Mouse (Mus musculus) lung, embryonic 15.5 days (tissue): Measurements from ENCODE around the gene Pdcl2. TPM values are rescaled to one million over a fixed set of nuclear protein-coding genes. Genes with fewer than 3 reads are reported as not detected.
A peak's percentile ranks its signal among the peaks of the same experiment; 100 is the strongest.

Source experiments
- ATAC-seq: fragments of 200-750 bp; cut with Nextera tagmentation; 2 replicates; pipeline ENCODE4 v1.8.0; 2017; ENCODE audit warnings: moderate number of reproducible peaks, borderline replicate concordance; ENCODE audit not compliant: low FRiP score, low TSS enrichment; ENCODE audit errors: extremely low read depth
- H3K27ac ChIP-seq: fragments of 300-500 bp; sonication (generic); 2 replicates; pipeline ENCODE4 v1.5.1; 2015; ENCODE audit warnings: moderate library complexity, mild to moderate bottlenecking, inconsistent platforms
- H3K27me3 ChIP-seq: fragments of 300-500 bp; sonication (generic); 2 replicates; pipeline ENCODE4 v1.6.1; 2015; ENCODE audit warnings: inconsistent platforms
- H3K36me3 ChIP-seq: fragments of 300-500 bp; sonication (generic); 2 replicates; pipeline ENCODE4 v1.6.1; 2015; ENCODE audit warnings: inconsistent platforms
- H3K4me1 ChIP-seq: fragments of 300-500 bp; sonication (generic); 2 replicates; pipeline ENCODE4 v1.6.1; 2015; ENCODE audit warnings: inconsistent platforms
- H3K4me2 ChIP-seq: fragments of 300-500 bp; sonication (generic); 2 replicates; pipeline ENCODE4 v1.6.1; 2015; ENCODE audit warnings: inconsistent platforms, mild to moderate bottlenecking, moderate library complexity
- H3K4me3 ChIP-seq: fragments of 300-500 bp; sonication (generic); 2 replicates; pipeline ENCODE4 v1.5.1; 2015; ENCODE audit warnings: mild to moderate bottlenecking, inconsistent platforms
- H3K9ac ChIP-seq: fragments of 300-500 bp; sonication (generic); 2 replicates; pipeline ENCODE4 v1.6.1; 2015; ENCODE audit warnings: inconsistent platforms
- H3K9me3 ChIP-seq: fragments of 300-500 bp; sonication (generic); 2 replicates; pipeline ENCODE4 v1.6.1; 2016; ENCODE audit warnings: inconsistent platforms
- WGBS: fragments of 180-500 bp; shearing (Covaris S2); methylation state at CpG from one replicate; pipeline ENCODE4 v1.1.7; 2015; 5-methylcytosine and 5-hydroxymethylcytosine counted together
- polyA plus RNA-seq: library from polyadenylated mRNA; unstranded; fragments of >200 nt; fragmentation: Nextera tagmentation; extraction: Ambion mirVana; gene quantifications from 2 replicates; pipeline ENCODE4 v1.2.1, GENCODE M21; 2015

Pdcl2 gene
- polyA plus RNA-seq, result not detected in 2 replicates

DNA sequence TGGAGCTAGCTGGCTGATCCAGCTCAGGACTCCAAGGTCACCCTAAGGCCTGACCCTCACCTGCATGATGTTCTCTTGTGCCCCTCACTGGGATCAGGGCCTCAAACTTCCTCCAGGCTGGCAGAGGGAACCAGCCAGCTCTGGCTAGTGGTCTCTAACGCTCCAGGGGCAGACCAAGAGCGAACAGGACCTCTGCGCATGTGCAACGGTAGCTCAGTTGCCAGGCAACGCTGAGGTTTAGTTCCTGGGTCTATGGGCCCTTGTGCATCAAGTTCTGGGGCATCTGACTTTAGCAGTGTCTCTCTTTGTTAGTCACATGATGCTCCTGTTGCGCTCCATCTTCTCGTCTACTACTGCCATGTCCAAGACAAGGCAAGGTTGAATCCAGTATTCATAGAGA, at the start of gene Pdcl2:
Gene Pdcl2 (minus strand): TSS at position 204 of the 400 bp plus-strand sequence.
- Histone ChIP-seq H3K9ac (no peak within 1 kb of the TSS), H3K4me1 (no peaks in the 10 kb centered on the region), H3K9me3 (no peaks in the 10 kb centered on the region), H3K4me3 (no peak within 1 kb of the TSS), H3K36me3 (no peaks in the 10 kb centered on the region), H3K27ac (no peak within 1 kb of the TSS), H3K27me3 (no peaks in the 10 kb centered on the region), H3K4me2 (no peak within 1 kb of the TSS)
- WGBS, result 88% methylated on average over 7 of the region's 7 CpGs
- ATAC-seq, result no peak

DNA sequence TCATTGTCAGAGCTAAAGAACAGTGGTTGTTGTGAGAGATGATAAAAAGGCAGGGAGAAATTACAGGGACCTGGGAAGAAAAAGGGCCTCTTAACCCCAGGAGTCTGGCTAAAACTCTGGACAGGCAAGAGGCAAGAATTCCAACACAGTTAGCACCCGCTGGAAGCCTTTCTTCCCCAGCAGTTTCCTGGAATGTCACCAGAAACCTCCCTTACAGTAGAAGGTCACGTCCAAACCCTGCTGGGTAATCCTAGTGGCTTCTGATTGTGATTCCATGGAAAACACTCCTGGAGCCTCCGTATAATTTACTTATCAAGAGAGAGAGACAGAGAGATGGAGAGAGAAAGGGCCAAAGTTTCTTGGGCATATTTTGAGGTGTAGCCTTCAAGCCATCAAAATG, 48.3 kb upstream of the Pdcl2 start:
- H3K9me3 ChIP-seq, result no peaks in the 10 kb centered on the region
- H3K27ac ChIP-seq, result no peak overlapping the region
- no peak overlapping the region for H3K9ac ChIP-seq
- H3K4me3 ChIP-seq, result no peak overlapping the region
- H3K4me2 ChIP-seq, result no peak overlapping the region
- H3K27me3 ChIP-seq, result no peaks in the 10 kb centered on the region
- WGBS, result 22% methylated on average over 3 of the region's 3 CpGs
- no peaks in the 10 kb centered on the region for H3K4me1 ChIP-seq
- no peak for ATAC-seq
- H3K36me3 ChIP-seq, result no peaks in the 10 kb centered on the region

DNA sequence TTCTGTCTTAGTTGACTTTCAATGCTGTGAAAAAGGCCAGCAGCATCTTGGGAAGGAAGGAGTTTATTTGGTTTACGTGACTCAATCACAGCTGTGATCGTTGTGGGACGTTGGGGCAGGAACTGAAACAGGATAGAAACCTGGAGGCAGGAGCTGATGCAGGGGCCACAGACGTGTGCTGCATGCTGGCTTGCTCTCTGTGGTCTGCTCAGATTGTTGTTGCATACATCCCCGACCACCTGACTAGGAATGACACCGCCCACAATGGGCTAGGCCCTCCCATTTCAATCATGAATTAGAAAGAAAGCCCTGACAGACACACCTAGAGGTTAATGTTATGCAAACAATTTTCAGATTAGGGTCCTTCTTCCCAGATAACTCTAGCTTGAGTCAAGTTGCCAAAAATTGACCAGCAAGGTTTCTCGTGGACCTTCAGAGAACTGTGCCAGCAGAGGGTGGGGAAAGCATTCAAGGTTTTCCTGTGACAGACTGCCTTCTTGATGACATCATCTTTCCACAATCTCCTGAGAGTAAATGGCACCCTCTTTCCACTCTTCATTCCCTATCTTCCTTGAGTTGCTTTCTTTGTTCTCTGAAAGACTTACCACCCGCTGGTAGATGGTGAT, 38.4 kb upstream of the Pdcl2 start:
- no peak overlapping the region for H3K4me3 ChIP-seq
- H3K9ac ChIP-seq, result no peak overlapping the region
- H3K9me3 ChIP-seq, result no peaks in the 10 kb centered on the region
- no peaks in the 10 kb centered on the region for H3K36me3 ChIP-seq
- WGBS, result 60% methylated on average over 8 of the region's 8 CpGs
- H3K4me1 ChIP-seq, result no peaks in the 10 kb centered on the region
- H3K4me2 ChIP-seq, result no peak overlapping the region
- no peak overlapping the region for H3K27ac ChIP-seq
- H3K27me3 ChIP-seq, result peaks cover 3% of the 10 kb centered on the region; the same call in 1 of the 2 replicates
- ATAC-seq, result no peak

DNA sequence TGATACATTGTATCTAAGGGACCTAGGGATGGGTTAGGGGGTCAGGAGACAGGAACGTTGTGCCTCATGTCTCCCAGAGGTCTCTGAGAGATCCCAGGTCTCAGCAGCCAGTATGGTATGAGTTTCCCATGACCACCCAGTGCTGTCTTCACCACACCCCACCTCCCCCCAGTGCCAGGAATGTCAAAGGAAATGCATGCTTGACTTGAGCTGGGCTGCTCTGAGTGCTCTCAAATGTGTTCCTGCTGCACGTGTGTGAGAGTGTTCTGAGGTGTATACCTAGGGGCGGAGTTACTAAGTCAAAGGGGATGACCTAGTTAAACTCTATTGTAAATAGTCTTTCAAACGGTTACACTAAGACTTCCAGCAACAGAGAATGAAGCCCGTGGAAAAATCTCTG, 34.5 kb upstream of the Pdcl2 start:
- Histone ChIP-seq H3K4me1 (peaks cover 8% of the 10 kb centered on the region; the same call in 1 of the 2 replicates), H3K4me2 (no peak overlapping the region), H3K27ac (no peak overlapping the region), H3K9me3 (no peaks in the 10 kb centered on the region), H3K4me3 (no peak overlapping the region), H3K27me3 (peaks cover 15% of the 10 kb centered on the region), H3K36me3 (no peaks in the 10 kb centered on the region), H3K9ac (no peak overlapping the region)
- ATAC-seq, result peak; percentile 52; the same call in 1 of the 2 replicates
- WGBS, result 29% methylated on average over 5 of the region's 5 CpGs

DNA sequence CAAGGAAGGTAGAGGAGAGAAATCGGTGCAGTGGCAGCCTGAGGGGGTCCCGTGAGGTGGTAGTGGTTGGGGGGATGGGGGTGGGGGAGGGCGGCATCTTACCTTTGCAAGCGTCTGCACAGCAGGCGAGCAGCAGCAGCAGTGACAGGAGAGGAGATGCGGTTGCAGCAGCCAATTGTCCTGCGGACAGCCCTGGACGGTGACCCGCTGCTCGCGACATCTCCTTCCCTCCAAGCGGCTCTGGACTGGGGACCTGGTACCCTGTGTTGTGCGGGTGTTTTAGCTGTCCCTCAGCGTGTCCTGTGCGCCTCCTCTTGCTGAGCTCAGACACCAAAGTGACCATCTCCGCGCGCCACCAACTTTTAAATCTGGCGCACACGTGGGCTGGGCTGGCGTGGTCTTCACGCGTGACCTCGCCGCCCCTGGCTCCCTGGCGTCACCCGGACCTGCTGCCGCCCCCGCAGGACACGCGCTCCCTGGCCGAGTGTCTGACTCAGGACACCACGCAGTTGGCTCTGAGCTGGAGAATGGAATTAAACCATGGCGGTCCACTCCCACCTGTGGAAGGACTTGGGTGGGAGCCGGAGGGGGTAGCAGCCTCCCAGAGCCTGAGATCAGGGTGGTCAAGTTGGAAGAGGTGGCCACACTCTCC, 32.6 kb upstream of the Pdcl2 start, which contains the start of gene Nmu:
Gene Nmu (minus strand): TSS at position 336 of the 652 bp plus-strand sequence.
- Histone ChIP-seq H3K9me3 (no peaks in the 10 kb centered on the region), H3K4me2 (peak within 1 kb of the TSS; percentile 66), H3K27ac (no peak within 1 kb of the TSS), H3K9ac (no peak within 1 kb of the TSS), H3K4me1 (peaks cover 8% of the 10 kb centered on the region; the same call in 1 of the 2 replicates), H3K27me3 (peaks cover 15% of the 10 kb centered on the region), H3K36me3 (no peaks in the 10 kb centered on the region), H3K4me3 (peak within 1 kb of the TSS; percentile 31)
- ATAC-seq, result no peak
- WGBS, result 3% methylated on average over 35 of the region's 35 CpGs

DNA sequence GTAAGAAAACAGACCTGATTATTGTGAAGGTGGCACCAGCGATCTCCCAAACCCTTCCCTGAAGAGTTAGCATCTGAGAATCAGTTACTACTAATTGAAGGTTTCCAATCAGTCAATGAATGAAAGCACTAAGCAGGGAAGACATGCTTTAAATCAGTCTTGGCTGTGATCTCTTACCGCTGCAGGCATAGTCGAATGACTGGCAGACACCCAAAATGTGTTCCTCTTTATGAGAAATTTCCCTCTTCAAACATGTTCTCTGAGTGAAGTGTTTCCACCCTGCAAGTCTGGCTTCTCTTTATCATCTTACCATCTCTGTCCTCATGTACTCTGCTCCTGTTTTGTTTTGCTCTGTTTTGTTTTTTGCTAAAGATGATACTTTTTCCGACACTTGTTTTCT, 29.8 kb upstream of the Pdcl2 start:
- Histone ChIP-seq H3K27me3 (peaks cover 15% of the 10 kb centered on the region), H3K27ac (no peak overlapping the region), H3K36me3 (no peaks in the 10 kb centered on the region), H3K4me2 (no peak overlapping the region), H3K4me3 (no peak overlapping the region), H3K9me3 (no peaks in the 10 kb centered on the region), H3K4me1 (peaks cover 8% of the 10 kb centered on the region; the same call in 1 of the 2 replicates), H3K9ac (no peak overlapping the region)
- 65% methylated on average over 4 of the region's 4 CpGs for WGBS
- no peak for ATAC-seq

DNA sequence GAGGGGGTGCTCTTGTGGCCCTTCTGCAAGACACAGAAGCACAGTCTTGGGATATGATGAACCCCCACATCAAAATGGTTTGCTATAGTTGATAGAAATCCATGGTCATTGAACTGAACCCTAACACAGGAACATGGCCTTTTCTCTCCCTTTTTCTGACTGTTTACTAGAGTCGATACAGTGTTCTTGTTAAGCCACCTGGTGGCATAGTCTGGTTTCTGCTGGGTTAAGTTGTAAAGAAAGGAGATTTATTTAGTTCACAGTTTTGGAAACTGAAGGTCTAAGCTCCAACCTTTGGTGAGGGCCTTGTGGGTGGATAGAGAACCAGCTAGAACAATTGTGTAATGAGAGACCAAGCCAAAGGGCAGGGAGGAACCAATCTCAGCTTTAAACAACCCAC, 29.1 kb upstream of the Pdcl2 start:
- Histone ChIP-seq H3K4me2 (no peak overlapping the region), H3K27ac (no peak overlapping the region), H3K9ac (no peak overlapping the region), H3K36me3 (no peaks in the 10 kb centered on the region), H3K4me1 (peaks cover 8% of the 10 kb centered on the region; the same call in 1 of the 2 replicates), H3K27me3 (peaks cover 15% of the 10 kb centered on the region), H3K4me3 (no peak overlapping the region), H3K9me3 (no peaks in the 10 kb centered on the region)
- WGBS, result 53% methylated on average over 1 of the region's 1 CpGs
- ATAC-seq, result no peak

DNA sequence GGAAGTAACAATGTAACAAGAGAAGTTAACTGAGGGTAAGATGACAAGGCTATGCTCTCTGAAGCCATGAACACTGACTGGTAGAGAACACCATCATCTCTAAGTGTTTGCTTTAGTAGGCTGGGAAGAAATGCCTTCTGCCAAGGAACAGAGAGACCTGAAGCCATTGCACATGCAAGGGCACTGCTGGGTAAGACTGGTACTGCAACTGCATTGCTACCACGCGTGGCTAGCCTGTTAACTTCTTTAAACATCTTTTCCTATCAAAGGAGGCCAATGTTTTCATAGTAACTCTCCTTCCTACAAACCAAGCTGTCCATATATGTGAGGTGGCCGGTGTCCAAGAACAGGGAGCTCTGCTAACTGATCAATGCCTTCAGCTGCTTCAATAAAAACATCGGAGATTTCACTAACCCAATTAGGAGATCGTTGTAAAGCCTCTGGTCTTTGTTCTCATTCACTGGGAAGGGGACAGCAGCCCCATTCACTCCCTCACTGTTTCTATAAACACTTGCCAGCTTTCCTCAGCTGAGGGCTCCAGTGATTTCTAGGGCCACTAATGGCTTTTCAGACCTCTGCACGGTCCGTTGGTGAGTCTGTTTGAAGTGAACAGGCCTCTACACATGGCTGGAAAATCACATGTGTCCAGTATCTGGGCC, 21.1 kb upstream of the Pdcl2 start:
- Histone ChIP-seq H3K27ac (no peak overlapping the region), H3K9me3 (no peaks in the 10 kb centered on the region), H3K4me3 (no peak overlapping the region), H3K4me2 (no peak overlapping the region), H3K4me1 (0 out of 2 replicates have a peak, but pooled peaks cover 5% of the 10 kb centered on the region), H3K9ac (no peak overlapping the region), H3K36me3 (no peaks in the 10 kb centered on the region), H3K27me3 (no peaks in the 10 kb centered on the region)
- WGBS, result 56% methylated on average over 7 of the region's 7 CpGs
- ATAC-seq, result no peak

DNA sequence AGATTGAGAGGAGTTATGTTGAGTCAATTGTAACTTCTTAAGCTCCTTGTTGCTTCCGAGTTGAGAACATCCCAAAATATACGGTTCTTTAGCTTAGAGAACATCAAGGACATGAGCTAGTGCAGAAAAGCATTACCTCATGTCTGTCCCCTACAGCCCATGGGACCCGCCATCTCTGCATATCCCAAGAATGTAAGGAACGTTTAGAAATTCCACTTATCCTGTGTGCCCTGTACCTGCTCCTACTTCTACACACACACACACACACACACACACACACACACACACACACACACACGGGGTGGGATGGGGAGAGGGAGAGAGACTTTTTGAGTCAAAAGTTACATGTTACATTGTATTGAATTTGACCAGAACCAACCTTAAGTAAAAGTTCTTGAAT, 20.6 kb upstream of the Pdcl2 start:
- H3K27ac ChIP-seq, result no peak overlapping the region
- H3K4me2 ChIP-seq, result no peak overlapping the region
- 0 out of 2 replicates have a peak, but pooled peaks cover 5% of the 10 kb centered on the region for H3K4me1 ChIP-seq
- H3K9me3 ChIP-seq, result no peaks in the 10 kb centered on the region
- WGBS, result 51% methylated on average over 5 of the region's 5 CpGs
- no peak overlapping the region for H3K4me3 ChIP-seq
- H3K36me3 ChIP-seq, result no peaks in the 10 kb centered on the region
- no peak overlapping the region for H3K9ac ChIP-seq
- H3K27me3 ChIP-seq, result no peaks in the 10 kb centered on the region
- no peak for ATAC-seq

DNA sequence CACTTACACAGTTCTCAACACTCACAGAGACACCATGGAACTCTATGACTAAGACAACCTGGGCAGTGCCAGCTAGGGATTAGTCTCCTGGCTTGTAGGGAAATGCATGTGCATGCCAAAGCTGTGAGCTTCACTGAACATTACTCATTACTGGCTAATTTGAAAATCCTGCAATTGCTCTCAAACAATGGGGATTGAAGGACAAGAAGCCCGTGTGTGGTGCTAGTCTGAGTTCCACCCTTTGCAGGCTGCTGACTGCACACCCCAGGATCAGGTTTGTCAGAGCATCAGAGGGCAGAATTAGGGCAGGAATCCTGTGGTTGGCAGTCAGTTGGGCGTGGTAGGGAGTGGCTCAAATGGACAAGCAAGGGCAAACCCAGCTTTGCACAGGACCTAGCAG, 15.2 kb upstream of the Pdcl2 start:
- no peak overlapping the region for H3K27ac ChIP-seq
- no peak overlapping the region for H3K9ac ChIP-seq
- 71% methylated on average over 2 of the region's 2 CpGs for WGBS
- no peaks in the 10 kb centered on the region for H3K4me1 ChIP-seq
- no peaks in the 10 kb centered on the region for H3K9me3 ChIP-seq
- H3K36me3 ChIP-seq, result no peaks in the 10 kb centered on the region
- no peak overlapping the region for H3K4me3 ChIP-seq
- no peak for ATAC-seq
- H3K27me3 ChIP-seq, result no peaks in the 10 kb centered on the region
- H3K4me2 ChIP-seq, result no peak overlapping the region

DNA sequence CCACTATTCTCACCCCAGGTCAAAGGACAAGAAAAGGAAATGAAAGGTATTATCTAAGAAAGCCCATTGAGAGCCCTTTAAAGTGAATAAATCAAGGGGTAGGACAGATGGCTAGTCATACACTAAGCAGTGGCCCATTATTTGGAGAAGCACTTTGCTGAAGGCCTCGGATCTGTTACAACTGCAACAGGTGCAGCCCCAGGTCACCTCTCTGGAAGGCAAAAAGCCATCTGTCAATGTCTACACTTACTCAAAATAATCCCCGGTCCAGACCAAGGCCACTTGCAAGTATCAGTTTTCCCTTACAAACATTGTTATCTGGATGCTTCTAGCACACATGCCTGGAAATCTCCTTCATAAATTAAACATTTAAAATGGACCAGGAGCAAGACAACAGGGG, 10.0 kb upstream of the Pdcl2 start:
- H3K4me1 ChIP-seq, result no peaks in the 10 kb centered on the region
- no peak overlapping the region for H3K4me3 ChIP-seq
- no peak for ATAC-seq
- no peak overlapping the region for H3K4me2 ChIP-seq
- H3K27me3 ChIP-seq, result no peaks in the 10 kb centered on the region
- H3K9ac ChIP-seq, result no peak overlapping the region
- H3K27ac ChIP-seq, result no peak overlapping the region
- WGBS, result 29% methylated on average over 2 of the region's 2 CpGs
- H3K9me3 ChIP-seq, result no peaks in the 10 kb centered on the region
- H3K36me3 ChIP-seq, result no peaks in the 10 kb centered on the region

DNA sequence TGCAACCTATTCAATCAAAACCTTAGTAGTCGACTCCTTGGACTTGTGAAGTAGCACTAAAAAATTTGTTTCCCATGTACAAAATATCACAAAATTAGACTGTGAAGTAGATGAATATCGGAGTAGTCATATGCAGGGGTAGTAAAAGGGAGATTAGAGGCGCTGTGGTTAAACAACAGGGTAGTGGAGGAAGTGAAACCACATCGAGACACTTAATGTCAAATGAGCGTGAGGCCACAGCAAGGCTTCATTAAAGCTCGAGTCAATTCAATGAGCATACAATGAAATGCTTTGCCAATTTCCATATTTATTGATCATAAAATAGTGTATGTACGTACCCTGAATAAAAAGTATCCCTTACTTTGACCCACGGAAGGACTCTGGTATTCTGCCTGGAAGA, 6.1 kb upstream of the Pdcl2 start:
- H3K27ac ChIP-seq, result no peak overlapping the region
- H3K36me3 ChIP-seq, result no peaks in the 10 kb centered on the region
- H3K9me3 ChIP-seq, result no peaks in the 10 kb centered on the region
- ATAC-seq, result no peak
- H3K4me1 ChIP-seq, result no peaks in the 10 kb centered on the region
- no peak overlapping the region for H3K9ac ChIP-seq
- H3K27me3 ChIP-seq, result no peaks in the 10 kb centered on the region
- no peak overlapping the region for H3K4me2 ChIP-seq
- no peak overlapping the region for H3K4me3 ChIP-seq
- 82% methylated on average over 8 of the region's 8 CpGs for WGBS
